Mouse (Mus musculus) liver, embryonic 14.5 days (tissue): Measurements from ENCODE around the gene Lbhd2. TPM values are rescaled to one million over a fixed set of nuclear protein-coding genes. Genes with fewer than 3 reads are reported as not detected.

Source experiments
- ATAC-seq: fragments of 200-750 bp; cut with Nextera tagmentation; 2 replicates; pipeline ENCODE4 v1.8.0; 2017; ENCODE audit warnings: moderate number of reproducible peaks, mild to moderate bottlenecking, moderate library complexity; ENCODE audit not compliant: insufficient read depth
- DNase-seq, 3 experiments: peaks; one replicate each; pipeline ENCODE4 v3.0.0-alpha.2; 2012 to 2013; ENCODE audit warnings: low read depth in 3 of 3, low spot score in 3 of 3
- H3K27ac ChIP-seq: fragments of 300-500 bp; sonication (generic); 2 replicates; pipeline ENCODE4 v1.5.1; 2014; ENCODE audit warnings: moderate library complexity, mild to moderate bottlenecking, control low read depth, inconsistent platforms
- H3K27me3 ChIP-seq: fragments of 300-500 bp; sonication (generic); 2 replicates; pipeline ENCODE4 v1.6.1; 2014; ENCODE audit warnings: mild to moderate bottlenecking, low read length, moderate library complexity; ENCODE audit not compliant: control insufficient read depth, insufficient read depth
- H3K36me3 ChIP-seq: fragments of 300-500 bp; sonication (generic); replicated peaks from 2 replicates; pipeline ENCODE4 v1.6.1; 2014; ENCODE audit warnings: low read depth; ENCODE audit not compliant: control insufficient read depth, insufficient read depth
- H3K4me1 ChIP-seq, 2 experiments: fragments of 200-500 bp in 1 of 2; fragments of 300-500 bp in 1 of 2; sonication (generic) in 1 of 2; replicated peaks; 2 replicates each; pipeline ENCODE4 v1.6.1; 2012 to 2014; ENCODE audit warnings: antibody characterized with exemption in 1 of 2, inconsistent platforms in 1 of 2, low read length in 1 of 2; ENCODE audit not compliant: control insufficient read depth in 2 of 2, insufficient read depth in 2 of 2
- H3K4me2 ChIP-seq: fragments of 300-500 bp; sonication (generic); 2 replicates; pipeline ENCODE4 v1.6.1; 2014; ENCODE audit warnings: low read depth, mild to moderate bottlenecking, control low read depth, moderate library complexity
- H3K4me3 ChIP-seq, 2 experiments: fragments of 200-500 bp in 1 of 2; fragments of 300-500 bp in 1 of 2; sonication (generic) in 1 of 2; 2 replicates each; pipeline ENCODE4 v1.5.1; 2012 to 2014; ENCODE audit warnings: low read depth in 2 of 2, low read length in 2 of 2, mild to moderate bottlenecking in 2 of 2, control low read depth in 1 of 2, inconsistent platforms in 1 of 2, moderate library complexity in 1 of 2; ENCODE audit not compliant: insufficient read depth in 1 of 2
- H3K9ac ChIP-seq: fragments of 300-500 bp; sonication (generic); replicated peaks from 2 replicates; pipeline ENCODE4 v1.6.1; 2014; ENCODE audit warnings: mild to moderate bottlenecking, control low read depth, moderate library complexity
- H3K9me3 ChIP-seq: fragments of 300-500 bp; sonication (generic); 2 replicates; pipeline ENCODE4 v1.6.1; 2016; ENCODE audit warnings: low read length, mixed read lengths; ENCODE audit not compliant: control insufficient read depth
- CTCF ChIP-seq: IDR thresholded peaks from 2 replicates; pipeline ENCODE4 v1.5.1; 2016; ENCODE audit warnings: antibody characterized with exemption, low read depth, control low read depth
- EP300 ChIP-seq: IDR thresholded peaks from 2 replicates; pipeline ENCODE4 v1.6.1; 2016; ENCODE audit warnings: antibody characterized with exemption, low read depth
- WGBS: fragments of 180-500 bp; shearing (Covaris S2); extraction: QIAGEN DNeasy Blood & Tissue Kit; methylation state at CpG from one replicate; pipeline ENCODE4 v1.1.7; 2014; ENCODE audit not compliant: insufficient replicate concordance; 5-methylcytosine and 5-hydroxymethylcytosine counted together
- polyA plus RNA-seq, 2 experiments: library from polyadenylated mRNA; depleted of rRNA in 1 of 2; stranded (reverse) in 1 of 2; unstranded in 1 of 2; fragments of >200 nt; fragmentation: Nextera tagmentation in 1 of 2; extraction: Ambion mirVana in 1 of 2; gene quantifications; 2 replicates each; pipeline versions ENCODE4 v1.2.1 to v1.2.3; 2012 to 2014

Gene Lbhd2
- polyA plus RNA-seq, 2 experiments, result 0.15 TPM; not detected in 1

DNA sequence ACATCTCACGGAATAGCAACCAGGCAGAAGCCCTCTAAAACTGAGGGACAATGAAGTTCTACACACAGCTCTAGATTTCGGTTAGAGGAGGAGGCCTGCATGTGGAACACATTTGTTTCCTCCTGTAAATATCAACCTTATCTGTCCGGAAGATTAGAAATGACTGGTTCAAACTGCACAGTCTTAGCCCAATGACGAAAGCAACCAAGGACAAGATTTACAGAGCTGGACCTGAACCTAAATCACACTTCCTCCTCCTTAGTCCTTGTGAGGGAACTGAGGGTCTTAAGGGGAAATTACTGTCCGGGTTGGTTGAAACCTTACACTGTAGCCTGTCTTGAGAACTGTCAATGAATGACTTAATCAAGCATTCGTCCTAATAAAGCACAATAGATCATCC, 30.6 kb upstream of the Lbhd2 start:
- Histone ChIP-seq H3K4me3 (peak overlapping the region; percentile 34 to 65), H3K9me3 (no peaks in the 10 kb centered on the region), H3K9ac (no peak overlapping the region), H3K36me3 (no peaks in the 10 kb centered on the region), H3K27me3 (peaks cover 42% of the 10 kb centered on the region), H3K4me1 (peaks cover 0 to 9% of the 10 kb centered on the region in 2 experiments; a peak in 2 of 4 replicates), H3K27ac (no peak overlapping the region), H3K4me2 (peak overlapping the region; percentile 66)
- no peak for DNase-seq
- ATAC-seq, result no peak
- 17% methylated on average over 6 of the region's 6 CpGs for WGBS
- TF ChIP-seq CTCF, result no peak
- no peak for TF ChIP-seq EP300

DNA sequence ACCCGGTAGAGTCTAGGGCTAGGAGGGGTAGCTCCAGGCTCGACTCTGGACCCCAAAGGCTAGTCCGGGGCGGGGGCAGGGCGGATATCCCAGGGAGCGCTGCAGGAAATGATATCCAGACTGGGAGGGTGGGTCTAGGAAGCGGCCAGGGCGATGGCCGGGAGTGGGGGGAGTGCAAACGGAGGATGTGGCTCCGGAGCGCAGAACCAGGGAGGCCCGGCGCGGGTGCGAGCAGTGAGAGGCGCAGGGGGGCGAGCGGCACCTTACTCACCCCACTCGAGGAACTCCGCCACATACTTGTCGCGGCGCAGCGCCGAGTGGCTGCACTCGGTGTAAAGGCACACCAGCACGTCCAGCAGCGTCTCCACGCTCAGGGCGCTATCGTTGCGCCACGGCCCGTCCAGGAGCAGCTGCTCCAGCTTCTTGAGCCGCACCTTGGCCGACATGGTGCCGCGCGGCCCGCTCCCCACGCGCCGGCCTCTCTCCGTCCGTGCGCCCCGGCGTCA, 29.7 kb upstream of the Lbhd2 start:
- H3K4me1 ChIP-seq, result peaks cover 0 to 6% of the 10 kb centered on the region in 2 experiments; a peak in 2 of 4 replicates
- peak; percentile 19 for ATAC-seq
- WGBS, result under 1% methylated on average over 48 of the region's 49 CpGs
- TF ChIP-seq EP300 (no peak), CTCF (no peak)
- H3K4me2 ChIP-seq, result peak overlapping the region; percentile 66
- no peaks in the 10 kb centered on the region for H3K9me3 ChIP-seq
- peak overlapping the region; percentile 65 to 80 for H3K4me3 ChIP-seq
- no peaks in the 10 kb centered on the region for H3K36me3 ChIP-seq
- no peak overlapping the region for H3K27ac ChIP-seq
- H3K9ac ChIP-seq, result peak overlapping the region; percentile 35
- H3K27me3 ChIP-seq, result peaks cover 42% of the 10 kb centered on the region
- no peak for DNase-seq

DNA sequence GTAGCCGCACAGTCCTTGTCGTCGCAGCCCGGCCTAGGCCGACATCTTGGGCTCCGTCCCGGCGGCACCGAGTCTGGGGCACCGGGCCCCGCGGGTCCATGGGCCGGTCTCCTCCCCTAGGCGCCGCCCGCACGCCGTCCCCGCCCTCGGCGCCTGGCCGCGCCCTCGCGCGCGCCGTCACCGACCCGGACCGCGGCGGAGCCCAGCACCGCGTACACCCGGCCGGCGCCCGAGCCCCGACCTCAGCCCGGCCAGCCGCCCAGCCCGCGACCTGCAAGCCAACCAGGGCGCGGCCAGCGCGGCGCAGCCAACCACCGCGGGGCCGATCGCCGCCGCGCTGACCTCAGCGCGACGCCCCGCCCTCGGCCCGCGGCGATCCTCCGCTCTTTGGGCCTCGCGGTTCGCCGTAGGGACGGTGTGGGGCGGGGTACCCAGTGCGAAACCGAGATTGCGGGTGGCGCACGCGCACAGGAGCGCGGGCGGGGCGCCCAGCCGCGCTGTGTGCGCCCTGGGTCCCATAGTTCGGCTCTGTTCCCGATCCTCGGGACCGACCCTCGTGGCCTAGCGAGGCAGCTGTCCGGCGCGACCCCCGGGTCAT, 29.1 kb upstream of the Lbhd2 start, which contains the start of gene Cdc42bpb:
Gene Cdc42bpb (minus strand): TSS at position 343 of the 598 bp plus-strand sequence.
- no peak for TF ChIP-seq EP300
- TF ChIP-seq CTCF, result no peak
- peak within 1 kb of the TSS; percentile 65 to 80 for H3K4me3 ChIP-seq
- H3K27ac ChIP-seq, result no peak within 1 kb of the TSS
- peaks cover 0 to 5% of the 10 kb centered on the region in 2 experiments; a peak in 1 of 4 replicates for H3K4me1 ChIP-seq
- peaks cover 42% of the 10 kb centered on the region for H3K27me3 ChIP-seq
- H3K36me3 ChIP-seq, result no peaks in the 10 kb centered on the region
- no peaks in the 10 kb centered on the region for H3K9me3 ChIP-seq
- peak within 1 kb of the TSS; percentile 35 for H3K9ac ChIP-seq
- WGBS, result 0% methylated on average over 78 of the region's 94 CpGs
- ATAC-seq, result peak; percentile 82
- peak within 1 kb of the TSS; percentile 66 for H3K4me2 ChIP-seq
- DNase-seq, result peak in 2 of 3 experiments; percentile 35 to 42

DNA sequence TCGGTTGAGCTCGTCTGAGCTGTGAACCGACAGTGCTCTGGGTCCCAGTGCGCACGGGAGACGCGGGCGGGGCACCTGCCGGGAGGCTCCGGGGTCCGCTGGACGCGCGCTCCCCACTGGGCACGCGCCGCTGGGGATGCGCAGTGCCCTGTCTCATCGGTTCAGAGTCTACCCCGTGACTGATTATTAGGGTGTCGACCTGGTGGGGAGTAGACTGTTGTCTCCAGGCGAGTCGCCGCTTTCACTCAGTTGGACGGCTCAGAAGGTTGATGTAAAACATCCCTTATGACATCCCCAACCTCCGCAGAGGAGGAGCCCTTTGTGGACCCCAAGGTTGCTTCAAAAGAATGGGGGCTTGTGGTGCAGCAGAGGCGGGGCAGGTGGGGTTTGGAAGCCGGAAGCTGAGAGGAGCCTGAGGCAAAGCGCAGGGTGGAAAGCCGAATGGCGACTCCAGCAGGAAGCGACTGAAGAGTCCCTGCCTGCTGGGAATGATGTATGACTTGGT, 28.6 kb upstream of the Lbhd2 start:
- H3K27ac ChIP-seq, result no peak overlapping the region
- no peaks in the 10 kb centered on the region for H3K36me3 ChIP-seq
- peaks cover 0 to 5% of the 10 kb centered on the region in 2 experiments; a peak in 1 of 4 replicates for H3K4me1 ChIP-seq
- TF ChIP-seq EP300 (no peak), CTCF (no peak)
- peaks cover 42% of the 10 kb centered on the region for H3K27me3 ChIP-seq
- H3K9ac ChIP-seq, result no peak overlapping the region
- ATAC-seq, result peak; percentile 27; the same call in 1 of the 2 replicates
- no peak for DNase-seq
- WGBS, result under 1% methylated on average over 32 of the region's 32 CpGs
- H3K9me3 ChIP-seq, result no peaks in the 10 kb centered on the region
- peak overlapping the region; percentile 65 to 80 for H3K4me3 ChIP-seq
- H3K4me2 ChIP-seq, result peak overlapping the region; percentile 66

DNA sequence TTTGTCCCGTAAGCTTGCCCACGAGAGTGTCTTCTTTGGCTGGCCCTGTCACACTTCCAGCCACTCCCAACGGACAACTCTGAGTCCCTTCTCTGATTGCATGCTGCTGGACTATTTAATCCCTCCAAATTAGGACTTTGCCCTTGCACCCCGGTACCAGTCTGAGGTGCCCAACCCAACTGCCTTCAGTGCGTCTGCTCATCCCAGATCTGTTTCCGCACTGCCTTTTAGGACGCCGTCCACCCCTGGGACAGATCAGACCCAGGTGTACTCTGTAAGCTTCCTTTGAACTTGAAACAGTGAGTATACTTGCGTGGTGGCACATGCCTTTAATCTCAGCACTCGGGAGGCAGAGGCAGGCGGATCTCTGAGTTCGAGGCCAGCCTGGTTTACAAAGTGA, 27.8 kb upstream of the Lbhd2 start:
- Histone ChIP-seq H3K4me3 (no peak overlapping the region), H3K9me3 (no peaks in the 10 kb centered on the region), H3K4me1 (peaks cover 0 to 5% of the 10 kb centered on the region in 2 experiments; a peak in 1 of 4 replicates), H3K4me2 (no peak overlapping the region), H3K36me3 (no peaks in the 10 kb centered on the region), H3K27ac (no peak overlapping the region), H3K27me3 (peaks cover 42% of the 10 kb centered on the region), H3K9ac (no peak overlapping the region)
- TF ChIP-seq EP300, result no peak
- no peak for TF ChIP-seq CTCF
- DNase-seq (no peak), ATAC-seq (no peak)
- WGBS, result 67% methylated on average over 12 of the region's 12 CpGs
